Mouse (Mus musculus) gastrocnemius, adult 2 months (tissue): Measurements from ENCODE around the gene Adap1. TPM values are rescaled to one million over a fixed set of nuclear protein-coding genes. Genes with fewer than 3 reads are reported as not detected.
A peak's percentile ranks its signal among the peaks of the same experiment; 100 is the strongest.
"Not testable (repeated sequence)": the region's sequence is repeated elsewhere in the genome, so short reads cannot be mapped to it uniquely, and the experiment has no call there.

ENCODE experiments used
- DNase-seq: peaks from one replicate; pipeline ENCODE4 v3.0.0; 2022
- H3K27ac ChIP-seq: fragments of 200-600 bp; 2 replicates; pipeline ENCODE4 v1.8.1; 2022; ENCODE audit warnings: mild to moderate bottlenecking
- H3K4me3 ChIP-seq: fragments of 200-600 bp; 2 replicates; pipeline ENCODE4 v1.8.1; 2022; ENCODE audit warnings: mild to moderate bottlenecking, moderate library complexity
- CTCF ChIP-seq: fragments of 200-600 bp; IDR thresholded peaks from 2 replicates; pipeline ENCODE4 v1.8.1; 2022; ENCODE audit warnings: antibody characterized with exemption, mild to moderate bottlenecking, moderate library complexity
- intact Hi-C: fragments of 180-260 bp; cut with DNase I; formaldehyde crosslinking; loops from one replicate; pipeline ENCODE4 v1.15.1; 2025
- total RNA-seq, 2 experiments: library from RNA; stranded (reverse); gene quantifications; 2 replicates each; pipeline ENCODE4 v1.2.3; 2021

The Adap1 gene
- total RNA-seq, 2 experiments from 2014 or later = 0.89 to 1.0 TPM

DNA sequence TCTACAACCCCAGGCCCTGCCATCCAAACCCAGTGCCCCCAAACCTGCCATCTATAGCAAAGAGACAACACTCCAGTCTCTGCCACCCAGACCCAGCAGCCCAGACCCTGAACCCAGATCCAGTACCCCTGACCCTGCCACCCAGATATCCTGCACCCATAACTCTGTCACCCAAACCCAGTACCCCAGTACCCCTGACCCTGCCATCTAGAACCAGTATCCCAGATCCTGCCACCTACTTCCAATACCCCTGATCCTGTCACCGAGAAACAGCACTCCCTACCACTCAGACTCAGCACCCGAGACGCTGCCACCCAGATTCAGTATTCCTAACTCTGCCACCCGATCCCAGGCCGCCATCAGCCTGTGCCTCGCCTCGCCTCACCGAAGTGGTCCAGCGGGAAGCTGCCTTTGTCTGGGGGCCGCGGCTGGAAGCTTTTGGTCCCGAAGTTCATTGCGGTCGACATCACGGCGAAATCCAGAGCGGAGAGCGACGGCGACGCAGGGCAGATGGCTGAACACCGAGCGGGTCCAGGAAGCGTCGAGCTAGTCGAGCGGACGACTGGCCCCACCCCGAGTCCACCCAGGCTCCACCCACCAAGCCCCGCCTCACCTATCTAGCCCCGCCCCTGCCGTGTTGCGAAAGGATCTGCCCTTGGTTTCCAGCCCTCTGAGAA is 19.4 kb upstream of the Adap1 start:
- Histone ChIP-seq H3K27ac (peak overlapping the region; percentile 97), H3K4me3 (peak overlapping the region; percentile 94)
- peak; percentile 98 for DNase-seq
- intact Hi-C loops = loop anchor here (5.0 kb wide), 1 partner anchor 122 kb away; no protein-coding TSS in a partner anchor
- TF ChIP-seq CTCF = no peak; the same call in 1 of the 2 replicates

DNA sequence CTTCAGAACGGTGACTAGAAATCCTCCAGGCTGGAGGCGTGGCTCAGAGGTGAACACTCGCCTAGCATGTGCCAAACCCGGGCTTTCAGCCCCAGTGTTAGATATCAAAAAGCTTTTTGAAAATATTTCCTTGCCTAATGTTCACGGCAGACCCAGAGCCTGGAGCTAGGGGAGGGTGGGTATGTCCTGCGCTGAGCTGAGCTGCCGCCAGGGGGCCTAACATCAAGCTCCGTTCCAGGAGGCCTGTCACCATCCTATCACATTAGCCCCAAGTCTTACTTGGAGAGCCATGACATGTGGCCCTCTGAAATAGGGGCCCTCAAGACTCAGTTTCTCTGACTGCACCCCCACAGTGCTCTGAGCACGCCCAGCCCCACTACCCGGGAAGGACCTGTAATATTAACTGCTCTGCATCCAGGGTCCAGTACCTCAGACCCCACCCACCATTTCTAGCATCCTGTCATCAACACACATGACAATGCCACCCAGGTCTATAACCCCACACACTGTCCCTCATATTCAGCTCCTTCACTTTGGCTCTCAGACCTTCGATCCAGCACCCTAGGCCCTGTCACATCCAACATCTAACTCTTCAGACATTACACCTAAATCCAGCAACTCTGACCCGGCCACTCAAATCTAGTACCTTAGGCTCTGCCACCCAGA is 18.7 kb upstream of the Adap1 start:
- Histone ChIP-seq H3K27ac (peak overlapping the region; percentile 97), H3K4me3 (peak overlapping the region; percentile 94)
- intact Hi-C loops = loop anchor here (5.0 kb wide), 1 partner anchor 123 kb away; no protein-coding TSS in a partner anchor
- DNase-seq = peak; percentile 87
- TF ChIP-seq CTCF = peak; percentile 91

DNA sequence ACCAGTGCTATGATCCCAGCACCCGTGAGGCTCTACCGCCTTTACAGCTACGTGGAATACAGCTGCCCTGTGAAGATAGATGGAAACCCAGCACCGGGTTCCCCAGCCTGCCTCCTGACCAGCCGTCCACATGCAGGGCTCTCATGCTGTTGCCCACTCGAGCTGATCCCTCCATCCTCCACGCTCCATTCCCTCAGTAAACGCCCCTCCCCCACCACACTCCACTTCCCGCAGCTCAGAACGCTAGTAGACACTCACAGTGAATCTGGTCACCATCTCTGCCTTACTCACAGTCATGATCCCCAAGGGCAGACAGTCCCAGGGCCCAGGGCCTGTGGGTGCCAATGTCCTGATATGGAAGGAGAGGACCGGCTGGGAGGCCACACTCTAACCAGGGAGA is 13.5 kb upstream of the Adap1 start:
- DNase-seq = no peak
- intact Hi-C loops = no loop called here
- Histone ChIP-seq H3K27ac (peak overlapping the region; percentile 84), H3K4me3 (no peak overlapping the region)
- TF ChIP-seq CTCF = no peak

DNA sequence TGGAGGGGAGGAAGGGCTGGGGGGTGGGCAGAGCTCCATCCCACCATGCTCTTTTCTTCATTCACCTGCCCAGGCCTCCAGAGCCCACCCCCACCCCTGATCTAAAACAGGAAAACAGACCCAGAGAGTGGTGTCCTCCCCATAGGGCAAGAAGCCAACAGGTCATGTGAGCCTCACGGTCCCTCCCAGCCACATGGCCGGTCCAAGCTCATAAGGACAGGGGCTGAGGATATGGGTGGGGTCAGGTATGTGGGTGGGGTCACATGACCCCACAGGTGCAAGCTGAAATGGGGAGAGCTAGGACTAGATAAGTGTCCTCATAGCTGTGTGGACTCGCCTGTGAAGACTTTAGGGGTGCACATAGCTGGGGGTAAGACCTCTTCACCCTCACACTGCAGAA is 13.0 kb upstream of the Adap1 start:
- Histone ChIP-seq H3K4me3 (peak overlapping the region; percentile 26; the same call in 1 of the 2 replicates), H3K27ac (peak overlapping the region; percentile 84)
- intact Hi-C loops = no loop called here
- no peak for DNase-seq
- TF ChIP-seq CTCF = no peak

DNA sequence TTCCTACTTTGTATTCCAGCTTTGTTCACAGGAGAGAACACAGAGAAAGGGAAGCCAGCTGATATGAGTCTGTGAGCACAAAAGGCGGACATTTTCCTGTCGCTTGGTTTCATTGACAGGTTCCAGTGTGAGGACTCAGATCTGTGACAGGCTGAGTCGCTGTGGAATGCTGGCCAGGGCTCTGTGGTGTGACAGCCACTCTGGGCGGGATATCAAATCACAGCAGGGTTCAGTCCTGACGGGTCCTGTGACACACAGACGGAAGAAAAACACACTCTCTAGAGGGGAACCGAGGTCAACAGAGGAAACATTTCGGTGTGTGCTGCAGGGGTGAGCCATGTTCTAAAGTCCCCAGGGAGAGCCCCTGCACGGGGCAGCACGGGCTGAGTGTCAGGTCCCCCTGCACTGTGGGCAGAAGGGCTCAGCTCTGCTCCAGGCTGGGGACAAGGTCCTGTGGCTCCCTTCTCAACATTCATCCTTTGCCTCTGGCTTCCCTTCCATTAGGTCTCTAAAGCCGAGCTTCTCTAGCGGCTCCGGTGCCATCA is 12.5 kb upstream of the Adap1 start:
- intact Hi-C loops = no loop called here
- DNase-seq = peak; percentile 71
- no peak for TF ChIP-seq CTCF
- peak overlapping the region; percentile 84 for H3K27ac ChIP-seq
- peak overlapping the region; percentile 26; the same call in 1 of the 2 replicates for H3K4me3 ChIP-seq

DNA sequence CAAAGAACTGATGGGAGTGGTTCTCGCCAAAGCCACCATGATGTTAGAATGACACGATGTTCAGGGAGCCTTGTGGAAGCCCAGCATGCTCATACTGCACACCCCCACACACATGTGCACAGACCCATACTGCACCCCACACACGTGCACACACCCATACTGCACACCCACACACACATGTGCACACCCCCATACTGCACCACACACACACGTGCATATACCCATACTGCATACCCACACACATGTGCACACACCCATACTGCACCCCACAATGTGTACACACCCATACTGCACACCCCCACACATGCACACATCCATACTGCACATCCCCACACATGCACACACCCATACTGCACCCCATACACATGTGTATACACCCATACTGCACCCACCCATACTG is 10.2 kb upstream of the Adap1 start:
- intact Hi-C loops = no loop called here
- TF ChIP-seq CTCF = no peak
- Histone ChIP-seq H3K4me3 (no peak overlapping the region), H3K27ac (no peak overlapping the region)
- DNase-seq = no peak

DNA sequence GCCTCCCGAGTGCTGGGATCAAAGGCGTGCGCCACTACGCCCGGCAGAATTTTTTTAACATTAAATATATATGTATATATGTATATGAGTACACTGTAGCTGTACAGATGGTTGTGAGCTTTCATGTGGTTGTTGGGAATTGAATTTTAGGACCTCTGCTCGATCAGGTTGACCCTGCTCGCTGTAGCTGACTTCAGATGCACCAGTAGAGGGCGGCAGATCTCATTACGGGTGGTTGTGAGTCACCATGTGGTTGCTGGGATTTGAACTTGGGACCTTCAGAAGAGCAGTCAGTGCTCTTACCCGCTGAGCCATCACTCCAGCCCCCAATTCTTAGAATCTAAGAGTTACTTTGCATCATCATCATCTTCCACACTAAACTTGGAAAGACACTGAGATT is 9.0 kb upstream of the Adap1 start:
- intact Hi-C loops, H3K27ac ChIP-seq, DNase-seq, H3K4me3 ChIP-seq: not testable (repeated sequence)
- peak; percentile 15 for TF ChIP-seq CTCF

DNA sequence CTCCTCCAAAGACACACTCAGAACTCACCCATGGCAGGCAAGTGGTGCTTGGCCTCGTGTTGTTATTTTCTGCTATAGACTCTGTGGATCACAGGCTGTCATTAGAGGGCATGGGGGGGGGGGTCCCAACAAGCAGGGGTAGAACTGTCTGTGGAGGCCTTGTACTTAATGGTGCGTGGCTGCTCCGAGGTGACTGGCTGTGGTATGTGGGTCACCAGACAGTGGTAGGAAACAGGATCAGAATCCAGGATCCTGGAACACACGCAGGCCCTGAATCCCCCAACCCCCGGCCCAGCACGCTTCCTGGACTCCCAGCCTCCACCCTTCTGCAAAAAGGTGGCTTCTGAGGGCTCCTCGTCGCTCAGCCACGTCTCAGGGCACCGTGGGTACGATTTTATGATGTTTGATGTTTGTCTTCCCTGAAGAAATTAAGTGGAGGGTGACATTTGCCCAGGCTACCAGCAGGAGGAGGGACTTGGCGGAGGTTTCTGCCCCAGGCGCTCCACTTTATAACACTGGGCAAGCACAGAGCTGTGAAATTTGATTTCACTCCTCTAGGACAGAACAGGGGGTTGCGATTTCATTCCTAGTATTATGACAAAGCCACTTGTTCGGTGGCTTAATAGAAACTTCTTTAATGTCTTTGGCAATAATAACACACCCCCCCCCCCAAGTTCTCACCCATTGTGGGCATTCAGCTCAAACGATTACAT is 8.0 kb upstream of the Adap1 start:
- intact Hi-C loops = no loop called here
- peak; percentile 37 for TF ChIP-seq CTCF
- no peak overlapping the region; the same call in 1 of the 2 replicates for H3K27ac ChIP-seq
- DNase-seq = no peak
- H3K4me3 ChIP-seq = no peak overlapping the region

DNA sequence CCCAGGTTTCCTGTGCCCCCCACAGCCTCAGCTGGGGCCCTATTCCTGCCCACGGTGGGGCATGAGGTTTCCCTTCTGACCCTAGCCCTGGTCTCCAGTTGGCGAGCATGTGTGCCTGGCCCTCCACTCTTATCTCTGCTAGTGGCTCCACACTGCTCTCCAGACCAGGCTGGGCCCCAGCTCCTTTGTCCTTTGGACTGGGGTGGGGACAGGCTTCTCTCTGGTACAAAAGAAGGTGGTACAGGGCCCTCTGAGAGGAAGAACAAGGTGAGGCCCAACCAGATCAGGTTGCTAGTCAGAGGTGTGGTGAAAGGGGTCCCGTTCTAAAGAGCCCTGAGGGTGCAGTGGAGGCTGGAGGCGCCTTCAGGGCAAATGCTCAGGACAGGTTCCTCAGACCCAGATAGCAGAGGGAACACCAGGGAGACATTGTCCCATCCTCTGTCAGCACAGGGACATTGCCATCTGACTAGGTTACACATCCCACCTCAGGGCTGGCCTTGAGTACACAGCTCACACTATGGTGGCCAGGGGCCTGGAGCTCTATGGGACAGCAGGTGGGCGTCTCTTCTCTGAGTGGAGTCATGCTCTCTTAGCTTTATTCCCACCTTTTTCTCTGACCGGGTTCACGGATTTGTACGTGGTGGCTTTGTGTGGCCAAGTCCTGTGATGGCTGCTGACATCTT is 7.3 kb upstream of the Adap1 start:
- no peak overlapping the region for H3K4me3 ChIP-seq
- no peak overlapping the region for H3K27ac ChIP-seq
- no peak for TF ChIP-seq CTCF
- no peak for DNase-seq
- intact Hi-C loops = no loop called here

DNA sequence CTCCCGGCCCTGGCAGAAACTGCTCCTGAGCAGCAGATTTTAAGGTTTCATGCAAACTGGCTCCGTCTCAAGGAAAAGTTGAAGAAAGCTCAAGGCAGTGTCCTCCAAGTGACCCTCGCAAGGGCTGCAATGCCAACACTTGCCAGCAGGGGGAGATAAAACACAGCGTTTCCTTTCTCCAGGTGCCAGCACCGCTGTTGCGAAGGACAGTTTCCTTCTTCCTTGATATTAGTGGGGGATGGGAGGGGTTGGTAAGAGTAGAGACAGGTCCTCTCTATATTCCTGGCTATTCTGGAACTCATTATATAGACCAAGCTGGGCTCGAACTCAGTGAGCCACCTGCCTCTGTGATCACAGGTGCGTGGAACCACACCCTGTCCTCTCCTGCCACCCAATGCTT is 6.3 kb upstream of the Adap1 start:
- peak overlapping the region; percentile 56 for H3K27ac ChIP-seq

DNA sequence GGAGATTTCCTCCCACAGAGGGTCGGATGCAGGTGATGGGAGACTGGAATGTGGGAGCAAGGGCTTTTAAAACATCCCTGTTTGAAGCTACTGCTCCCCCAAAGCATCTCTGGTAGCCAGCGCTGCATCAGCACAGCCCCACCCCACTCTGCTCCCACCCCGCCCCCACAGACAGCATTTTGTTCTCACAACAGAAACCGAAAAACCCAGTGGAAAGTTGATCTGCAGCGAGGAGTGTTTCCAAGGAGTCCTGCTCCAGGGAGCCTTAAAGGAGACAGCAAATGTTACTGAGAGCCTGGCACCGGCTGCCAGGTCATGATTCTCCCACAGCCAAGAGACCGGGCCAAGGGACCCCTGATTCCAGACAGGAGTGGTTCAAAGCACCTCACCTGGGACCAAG is 5.3 kb upstream of the Adap1 start:
- peak overlapping the region; percentile 56 for H3K27ac ChIP-seq
- intact Hi-C loops = loop anchor here (1.0 kb wide), 1 partner anchor 25 kb away; no protein-coding TSS in a partner anchor
- TF ChIP-seq CTCF = no peak

More for the DNA sequence above, 6.3 kb upstream of the Adap1 start:
- DNase-seq = peak; percentile 88
- intact Hi-C loops = loop anchor here (1.0 kb wide), 1 partner anchor 24 kb away; no protein-coding TSS in a partner anchor
- TF ChIP-seq CTCF = peak; percentile 98
- H3K4me3 ChIP-seq = no peak overlapping the region

DNA sequence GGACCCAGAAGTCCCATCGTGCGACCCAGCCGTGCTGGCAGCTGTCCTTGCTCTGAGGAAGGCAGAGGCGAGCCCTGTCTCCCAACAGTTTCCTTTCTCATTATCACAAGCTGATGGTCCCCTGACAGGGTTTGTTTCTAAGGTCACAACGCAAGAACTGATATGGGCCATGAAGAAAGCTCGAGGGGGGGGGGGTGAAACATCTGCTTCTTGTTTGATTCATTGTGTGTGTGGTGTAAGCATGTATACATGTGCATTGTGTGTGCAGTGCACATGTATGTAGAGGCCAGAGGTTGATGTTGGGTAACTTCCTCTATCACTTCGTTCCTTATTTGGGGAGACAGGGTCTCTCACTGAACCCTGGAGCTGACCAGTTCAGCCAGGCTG is 2.2 kb upstream of the Adap1 start:
- intact Hi-C loops = no loop called here
- TF ChIP-seq CTCF = no peak
- no peak for DNase-seq
- H3K4me3 ChIP-seq = no peak overlapping the region
- no peak overlapping the region for H3K27ac ChIP-seq

More for the DNA sequence above, 5.3 kb upstream of the Adap1 start:
- no peak overlapping the region for H3K4me3 ChIP-seq
- no peak for DNase-seq
